Comparison of ENCODE assay signal across 15 mouse cellular contexts in genomic region chr15:86582240-86583090, GRCm38 (mm10).
DNase-seq lines count a peak whose midpoint lies in the region; ATAC-seq lines count a peak whose summit lies in the region.
"Had no signal": no experiment of that assay in that cellular context is flagged by ENCODE, and none has a peak within 500 bp of the region (broad histone marks: within the 10 kb centered on the region; RNA-seq: fewer than 3 reads in every experiment).

No protein-coding gene starts in this region.

- WGBS in forebrain, embryonic 13.5 days: 81% methylated on average over 7 of the region's 7 CpGs

- H3K36me3 ChIP-seq in forebrain, embryonic 13.5 days (ENCODE audit: poor library complexity, severe bottlenecking): no peaks in the 10 kb centered on the region
- H3K36me3 ChIP-seq: limb, embryonic 12.5 days; midbrain, embryonic 12.5 days had no signal

- H3K27me3 ChIP-seq in forebrain, embryonic 13.5 days: no peaks in the 10 kb centered on the region
- H3K27me3 ChIP-seq: limb, embryonic 12.5 days; midbrain, embryonic 12.5 days had no signal

- no peaks in the 10 kb centered on the region for H3K4me1 ChIP-seq in forebrain, embryonic 13.5 days
- H3K4me1 ChIP-seq: limb, embryonic 12.5 days; midbrain, embryonic 12.5 days had no signal

- H3K4me2 ChIP-seq in forebrain, embryonic 13.5 days: no peak overlapping the region
- H3K4me2 ChIP-seq: hindbrain, embryonic 14.5 days; limb, embryonic 12.5 days; midbrain, embryonic 12.5 days had no signal

- no peak for ATAC-seq in forebrain, embryonic 13.5 days

- no peak overlapping the region for H3K9ac ChIP-seq in forebrain, embryonic 13.5 days
- H3K9ac ChIP-seq: hindbrain, embryonic 14.5 days; limb, embryonic 12.5 days; midbrain, embryonic 12.5 days had no signal

- peak; percentile 97 for DNase-seq in heart, adult 11 months
- DNase-seq in heart, postnatal 25 days (ENCODE audit: low spot score): no peak
- DNase-seq in cerebellum, adult 11 months: peak; percentile 24
- DNase-seq in cerebellum, postnatal 10 days: peak; percentile 43 to 46
- peak; percentile 3 to 5 for DNase-seq in heart, postnatal 10 days
- DNase-seq in frontal cortex, adult 2 months (ENCODE audit: extremely low spot score in 1 of 2, low spot score in 1 of 2): no peak
- no peak for DNase-seq in ovary, postnatal 10 days (ENCODE audit: low spot score)
- DNase-seq: kidney, adult 18-20 months; thymus, postnatal 14 days had no signal

- no peaks in the 10 kb centered on the region for H3K9me3 ChIP-seq in forebrain, embryonic 13.5 days (replicated peaks)
- H3K9me3 ChIP-seq: limb, embryonic 12.5 days; midbrain, embryonic 12.5 days had no signal

- intact Hi-C loops in heart, postnatal 25 days (cut with DNase I): loop anchor here (10.0 kb wide), 1 partner anchor 338 kb away; no protein-coding TSS in a partner anchor
- intact Hi-C loops in heart, postnatal 10 days (cut with DNase I): loop anchor here (10.0 kb wide), 1 partner anchor 338 kb away; no protein-coding TSS in a partner anchor

- no peak overlapping the region for H3K27ac ChIP-seq in forebrain, embryonic 13.5 days
- H3K27ac ChIP-seq: heart, adult 2 months; hindbrain, embryonic 14.5 days; limb, embryonic 12.5 days; midbrain, embryonic 12.5 days had no signal

- no peak overlapping the region for H3K4me3 ChIP-seq in forebrain, embryonic 13.5 days
- H3K4me3 ChIP-seq: erythroblast, embryonic 14.5 days; heart, adult 2 months; limb, embryonic 12.5 days; midbrain, embryonic 12.5 days had no signal

Comparison
In these comparisons a context has a peak if more than half of its experiments do, and no peak if none do; other contexts are left out.
1. DNase-seq: peak in heart, adult 11 months (single experiment), cerebellum, adult 11 months (single experiment), cerebellum, postnatal 10 days (2 of 2) and heart, postnatal 10 days (2 of 2); none in heart, postnatal 25 days (single experiment), frontal cortex, adult 2 months (0 of 2) and ovary, postnatal 10 days (single experiment).